In genomic region chr10:39532008-39532740, GRCm38 (mm10) we compare ENCODE assay signal across 14 mouse cellular contexts.
DNase-seq lines count a peak whose midpoint lies in the region; ATAC-seq and TF ChIP-seq lines count a peak whose summit lies in the region.
"Had no signal": no experiment of that assay in that cellular context is flagged by ENCODE, and none has a peak within 500 bp of the region (broad histone marks: within the 10 kb centered on the region; RNA-seq: fewer than 3 reads in every experiment).

No protein-coding gene starts in this region.

- WGBS in forebrain, embryonic 15.5 days = 63% methylated on average over 20 of the region's 20 CpGs

- H3K4me3 ChIP-seq in gastrocnemius, adult 2 months = no peak overlapping the region
- H3K4me3 ChIP-seq in forebrain, embryonic 15.5 days = no peak overlapping the region
- H3K4me3 ChIP-seq: erythroblast, embryonic 14.5 days; liver, embryonic 15.5 days; megakaryocyte, embryonic 14.5 days had no signal

- ATAC-seq in forebrain, embryonic 15.5 days (replicated peaks) = no peak

- H3K27me3 ChIP-seq in forebrain, embryonic 15.5 days = no peaks in the 10 kb centered on the region
- H3K27me3 ChIP-seq: liver, embryonic 15.5 days; megakaryocyte, embryonic 14.5 days had no signal

- intact Hi-C loops in gastrocnemius, adult 2 months (cut with DNase I) = no loop called here

- H3K36me3 ChIP-seq in forebrain, embryonic 15.5 days = peaks cover 18% of the 10 kb centered on the region

- no peak overlapping the region for H3K27ac ChIP-seq in gastrocnemius, adult 2 months
- H3K27ac ChIP-seq in forebrain, embryonic 15.5 days (replicated peaks) = peak overlapping the region; percentile 35
- H3K27ac ChIP-seq: liver, embryonic 15.5 days had no signal

- H3K9ac ChIP-seq in forebrain, embryonic 15.5 days (replicated peaks) = no peak overlapping the region
- H3K9ac ChIP-seq: liver, embryonic 15.5 days had no signal

- H3K4me1 ChIP-seq in forebrain, embryonic 15.5 days = peaks cover 28% of the 10 kb centered on the region
- H3K4me1 ChIP-seq: liver, embryonic 15.5 days; megakaryocyte, embryonic 14.5 days had no signal

- H3K4me2 ChIP-seq in forebrain, embryonic 15.5 days (replicated peaks) = no peak overlapping the region
- H3K4me2 ChIP-seq: liver, embryonic 15.5 days had no signal

- no peaks in the 10 kb centered on the region for H3K9me3 ChIP-seq in forebrain, embryonic 15.5 days
- H3K9me3 ChIP-seq: liver, embryonic 15.5 days; megakaryocyte, embryonic 14.5 days had no signal

- peak; percentile 18 for DNase-seq in gastrocnemius, adult 2 months
- no peak for DNase-seq in gastrocnemius, postnatal 25 days
- peak; percentile 49 for DNase-seq in R1 (ENCODE audit: low read depth, low spot score)
- peak; percentile 36 to 58 for DNase-seq in kidney, postnatal 25 days
- no peak for DNase-seq in ovary, postnatal 10 days (ENCODE audit: low spot score)
- DNase-seq in adrenal gland, postnatal 10 days = no peak
- DNase-seq in urinary bladder, adult 2 months (ENCODE audit: low spot score) = no peak
- DNase-seq: adrenal gland, postnatal 14 days; cerebellum, adult 11-12 months; thymus, postnatal 25 days had no signal

- no peak for TF ChIP-seq CTCF in gastrocnemius, adult 2 months (IDR thresholded peaks at IDR 0.05)

Comparison
In these comparisons a context has a peak if more than half of its experiments do, and no peak if none do; other contexts are left out.
1. DNase-seq: peak in gastrocnemius, adult 2 months (single experiment), R1 (single experiment) and kidney, postnatal 25 days (2 of 2); none in gastrocnemius, postnatal 25 days (single experiment), ovary, postnatal 10 days (single experiment), adrenal gland, postnatal 10 days (single experiment) and urinary bladder, adult 2 months (single experiment).